Mouse (Mus musculus) kidney, embryonic 16.5 days (tissue): ENCODE measurements around the gene Syne3. TPM values are rescaled to one million over a fixed set of nuclear protein-coding genes. Genes with fewer than 3 reads are reported as not detected.

ENCODE experiments used
- ATAC-seq: fragments of 200-750 bp; cut with Nextera tagmentation; 2 replicates; pipeline ENCODE4 v1.8.0; 2017; ENCODE audit warnings: moderate TSS enrichment; ENCODE audit not compliant: low FRiP score, low TSS enrichment
- H3K27ac ChIP-seq: fragments of 300-500 bp; sonication (generic); 2 replicates; pipeline ENCODE4 v1.5.1; 2014; ENCODE audit warnings: low read length
- H3K27me3 ChIP-seq: fragments of 300-500 bp; sonication (generic); 2 replicates; pipeline ENCODE4 v1.6.1; 2014; ENCODE audit warnings: low read length, control low read depth, mixed read lengths; ENCODE audit not compliant: insufficient read depth
- H3K36me3 ChIP-seq: fragments of 300-500 bp; sonication (generic); 2 replicates; pipeline ENCODE4 v1.6.1; 2014; ENCODE audit warnings: low read length, control low read depth, mixed read lengths; ENCODE audit not compliant: insufficient read depth
- H3K4me1 ChIP-seq: fragments of 300-500 bp; sonication (generic); 2 replicates; pipeline ENCODE4 v1.6.1; 2014; ENCODE audit warnings: low read length, control low read depth, mixed read lengths; ENCODE audit not compliant: insufficient read depth
- H3K4me2 ChIP-seq: fragments of 300-500 bp; sonication (generic); replicated peaks from 2 replicates; pipeline ENCODE4 v1.6.1; 2014; ENCODE audit warnings: low read depth, low read length
- H3K4me3 ChIP-seq: fragments of 300-500 bp; sonication (generic); 2 replicates; pipeline ENCODE4 v1.5.1; 2014; ENCODE audit warnings: mild to moderate bottlenecking, low read length
- H3K9ac ChIP-seq: fragments of 300-500 bp; sonication (generic); replicated peaks from 2 replicates; pipeline ENCODE4 v1.6.1; 2014; ENCODE audit warnings: low read length
- H3K9me3 ChIP-seq: fragments of 300-500 bp; sonication (generic); 2 replicates; pipeline ENCODE4 v1.6.1; 2016; ENCODE audit warnings: low read length, control low read depth
- WGBS: fragments of 180-500 bp; shearing (Covaris S2); extraction: QIAGEN DNeasy Blood & Tissue Kit; methylation state at CpG from one replicate; pipeline ENCODE4 v1.1.7; 2014; 5-methylcytosine and 5-hydroxymethylcytosine counted together
- polyA plus RNA-seq: library from polyadenylated mRNA; unstranded; fragments of >200 nt; fragmentation: Nextera tagmentation; extraction: Ambion mirVana; gene quantifications from 2 replicates; pipeline ENCODE4 v1.2.1, GENCODE M21; 2015

Gene Syne3
- polyA plus RNA-seq, 1 experiment from 2014 or later, result 0.51 TPM

DNA sequence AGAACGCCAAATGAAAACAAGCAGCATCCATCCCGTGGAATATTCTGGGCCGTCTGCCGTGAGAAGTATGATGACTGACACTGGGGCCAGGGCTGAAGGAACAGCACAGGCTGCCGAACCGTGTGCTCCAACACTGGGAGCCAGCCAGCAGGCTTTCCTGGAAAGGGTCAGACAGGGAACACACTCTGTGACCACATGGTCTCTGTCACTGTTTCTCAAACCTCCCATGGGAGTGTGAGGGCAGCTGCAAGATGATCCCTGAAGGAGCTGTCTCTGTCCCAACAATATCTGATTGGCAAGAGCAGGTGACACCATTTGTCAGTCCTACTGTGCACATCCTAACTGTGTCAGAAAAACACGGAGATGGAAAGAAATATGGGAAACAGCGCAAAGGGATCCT is 16.8 kb downstream of the Syne3 start:
- no peak for ATAC-seq
- H3K4me1 ChIP-seq, result no peaks in the 10 kb centered on the region
- 50% methylated on average over 8 of the region's 8 CpGs for WGBS

DNA sequence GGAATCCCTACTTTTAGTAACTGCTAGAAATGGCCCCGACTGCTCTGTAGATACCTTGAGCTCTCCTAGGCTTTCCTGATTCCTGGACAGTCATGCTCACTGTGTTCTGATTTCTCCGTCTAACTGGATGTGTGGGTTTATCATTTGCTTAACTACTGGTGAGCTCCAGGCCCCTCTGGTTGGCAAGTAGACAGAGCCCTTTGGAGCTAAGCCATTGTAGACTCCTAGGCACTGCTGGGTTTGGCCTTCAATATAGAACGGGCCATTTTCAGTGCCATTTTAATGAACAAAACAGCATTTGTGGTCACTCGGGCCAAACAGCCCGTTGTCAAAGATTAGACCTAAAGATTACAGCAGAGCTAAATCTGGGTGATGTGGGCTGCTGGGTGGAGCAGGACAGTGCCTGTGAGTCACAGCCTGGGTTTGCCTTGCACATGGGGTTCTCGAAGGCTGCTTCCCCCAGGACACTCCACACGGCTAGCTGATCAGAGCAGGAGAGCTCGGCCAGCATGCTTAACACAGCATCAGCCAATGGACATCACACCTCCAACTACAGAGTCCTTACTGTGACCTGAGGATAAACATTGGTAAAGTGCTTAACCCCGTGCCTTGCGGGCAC is 17.4 kb downstream of the Syne3 start:
- ATAC-seq, result no peak
- 81% methylated on average over 10 of the region's 10 CpGs for WGBS

More for the DNA sequence above, 16.8 kb downstream of the Syne3 start:
- no peak overlapping the region for H3K4me3 ChIP-seq
- H3K9ac ChIP-seq, result no peak overlapping the region
- no peaks in the 10 kb centered on the region for H3K27me3 ChIP-seq
- H3K27ac ChIP-seq, result no peak overlapping the region
- no peak overlapping the region for H3K4me2 ChIP-seq
- H3K9me3 ChIP-seq, result no peaks in the 10 kb centered on the region
- H3K36me3 ChIP-seq, result no peaks in the 10 kb centered on the region

DNA sequence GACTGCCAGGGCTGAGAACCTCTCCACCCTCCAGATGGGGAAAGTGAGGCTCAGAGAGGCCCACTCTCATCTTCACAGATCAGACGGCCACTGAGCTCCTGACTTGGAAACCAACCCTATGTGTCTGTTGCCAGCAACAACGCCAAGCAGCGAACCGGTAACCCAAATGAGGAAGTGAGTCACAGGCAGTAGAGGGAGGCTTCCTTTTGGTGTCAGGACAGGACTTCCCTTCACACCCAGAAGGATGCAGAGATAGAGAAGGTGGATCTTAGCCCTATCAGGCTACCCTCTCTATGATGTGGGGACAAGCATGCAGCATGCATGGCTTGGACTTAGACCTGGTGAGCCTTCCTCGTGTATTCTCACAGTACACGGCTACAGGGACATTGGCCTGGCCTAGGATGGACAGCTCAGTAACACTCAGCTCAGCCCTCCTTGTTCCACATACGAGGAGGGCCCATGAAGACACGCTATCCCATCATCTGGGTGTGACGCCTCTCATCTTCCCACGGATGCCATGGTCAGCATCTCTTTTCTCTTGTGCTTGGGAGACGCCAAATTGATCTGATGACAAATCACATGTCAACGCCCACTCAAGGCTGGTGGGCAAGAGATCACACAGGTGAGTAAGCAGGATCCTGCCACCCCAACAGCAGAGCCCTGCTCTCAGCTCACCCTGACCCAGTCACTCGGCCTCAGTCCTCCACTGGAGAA is 18.7 kb downstream of the Syne3 start:
- Histone ChIP-seq H3K9me3 (no peaks in the 10 kb centered on the region), H3K4me3 (no peak overlapping the region), H3K27ac (no peak overlapping the region), H3K27me3 (no peaks in the 10 kb centered on the region), H3K4me1 (no peaks in the 10 kb centered on the region), H3K4me2 (no peak overlapping the region), H3K9ac (no peak overlapping the region), H3K36me3 (no peaks in the 10 kb centered on the region)
- ATAC-seq, result no peak
- WGBS, result 78% methylated on average over 13 of the region's 13 CpGs

More for the DNA sequence above, 17.4 kb downstream of the Syne3 start:
- no peaks in the 10 kb centered on the region for H3K27me3 ChIP-seq
- H3K9me3 ChIP-seq, result no peaks in the 10 kb centered on the region
- H3K4me3 ChIP-seq, result no peak overlapping the region
- no peak overlapping the region for H3K4me2 ChIP-seq
- no peak overlapping the region for H3K9ac ChIP-seq
- H3K27ac ChIP-seq, result no peak overlapping the region
- H3K4me1 ChIP-seq, result no peaks in the 10 kb centered on the region
- H3K36me3 ChIP-seq, result no peaks in the 10 kb centered on the region

DNA sequence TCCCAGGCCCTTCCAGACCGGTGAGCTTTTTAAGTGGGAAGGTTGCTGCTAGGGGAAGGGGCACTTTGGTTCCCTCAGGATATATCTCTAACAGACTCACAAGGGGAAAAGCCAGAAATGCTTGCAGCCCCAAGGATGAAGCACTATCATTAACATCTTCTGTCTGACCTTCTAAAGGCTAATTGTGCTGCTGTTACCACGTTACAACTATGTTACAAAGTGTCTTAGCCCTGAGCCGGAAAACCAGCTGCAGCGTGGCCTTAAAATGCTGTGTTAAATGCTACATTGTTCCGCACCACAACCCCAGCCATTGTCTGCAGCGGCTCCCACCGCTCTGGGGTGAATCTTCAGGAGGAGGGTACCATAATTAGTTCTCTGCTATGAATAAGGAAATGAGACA is 21.7 kb downstream of the Syne3 start:
- WGBS, result 66% methylated on average over 7 of the region's 7 CpGs

DNA sequence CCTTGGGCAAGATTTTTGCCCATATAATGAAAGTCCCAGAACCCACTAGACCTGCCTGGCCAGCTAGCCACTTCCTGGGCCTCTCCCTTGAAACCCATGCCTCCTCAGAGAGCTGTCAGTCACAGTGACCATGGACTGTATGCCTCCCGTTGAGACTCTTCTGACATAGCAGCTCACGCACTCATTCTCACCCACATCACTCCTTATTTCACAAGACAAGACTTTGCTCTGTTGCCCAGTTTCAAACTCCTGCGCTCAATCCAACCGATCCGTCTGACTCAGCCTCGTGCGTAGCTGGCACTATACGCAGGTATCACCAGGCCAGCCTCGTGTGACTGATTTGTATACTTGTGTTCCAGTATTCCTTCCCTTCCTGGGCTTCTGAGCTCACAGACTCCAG is 22.8 kb downstream of the Syne3 start:
- ATAC-seq, result no peak
- 0 out of 2 replicates have a peak, but pooled peaks cover 4% of the 10 kb centered on the region for H3K9me3 ChIP-seq
- WGBS, result 92% methylated on average over 9 of the region's 9 CpGs
- H3K9ac ChIP-seq, result no peak overlapping the region
- no peaks in the 10 kb centered on the region for H3K36me3 ChIP-seq
- H3K4me3 ChIP-seq, result no peak overlapping the region
- H3K27ac ChIP-seq, result no peak overlapping the region
- H3K4me1 ChIP-seq, result peaks cover 12% of the 10 kb centered on the region
- H3K27me3 ChIP-seq, result no peaks in the 10 kb centered on the region
- H3K4me2 ChIP-seq, result no peak overlapping the region

More for the DNA sequence above, 21.7 kb downstream of the Syne3 start:
- Histone ChIP-seq H3K27me3 (no peaks in the 10 kb centered on the region), H3K4me2 (no peak overlapping the region), H3K36me3 (no peaks in the 10 kb centered on the region), H3K4me3 (no peak overlapping the region), H3K9ac (no peak overlapping the region), H3K9me3 (0 out of 2 replicates have a peak, but pooled peaks cover 4% of the 10 kb centered on the region), H3K27ac (no peak overlapping the region), H3K4me1 (peaks cover 11% of the 10 kb centered on the region)
- no peak for ATAC-seq

DNA sequence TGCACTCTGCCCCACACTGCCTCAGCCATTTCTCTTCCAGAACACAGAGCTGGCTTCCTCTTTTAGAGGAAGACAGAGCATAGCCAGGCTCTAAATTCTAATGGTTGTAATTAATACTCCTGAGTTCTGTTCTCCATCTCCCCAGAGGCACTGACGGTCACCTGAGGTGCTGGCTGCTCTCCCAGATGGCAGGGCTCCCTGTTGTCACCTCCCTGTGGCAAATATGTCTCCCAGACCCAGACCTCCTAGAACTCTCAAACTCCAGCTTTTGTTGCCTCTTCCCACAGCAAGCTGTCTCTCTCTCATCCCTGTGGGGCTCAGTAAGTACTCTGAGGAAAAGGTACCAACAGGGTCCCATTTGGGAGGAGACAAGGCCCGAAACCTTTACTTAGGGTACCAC is 23.6 kb downstream of the Syne3 start:
- 0 out of 2 replicates have a peak, but pooled peaks cover 4% of the 10 kb centered on the region for H3K9me3 ChIP-seq
- H3K27ac ChIP-seq, result no peak overlapping the region
- H3K4me1 ChIP-seq, result peaks cover 12% of the 10 kb centered on the region
- H3K36me3 ChIP-seq, result no peaks in the 10 kb centered on the region
- H3K4me3 ChIP-seq, result no peak overlapping the region
- WGBS, result 85% methylated on average over 2 of the region's 2 CpGs
- no peak for ATAC-seq
- H3K4me2 ChIP-seq, result no peak overlapping the region
- H3K9ac ChIP-seq, result no peak overlapping the region
- no peaks in the 10 kb centered on the region for H3K27me3 ChIP-seq

DNA sequence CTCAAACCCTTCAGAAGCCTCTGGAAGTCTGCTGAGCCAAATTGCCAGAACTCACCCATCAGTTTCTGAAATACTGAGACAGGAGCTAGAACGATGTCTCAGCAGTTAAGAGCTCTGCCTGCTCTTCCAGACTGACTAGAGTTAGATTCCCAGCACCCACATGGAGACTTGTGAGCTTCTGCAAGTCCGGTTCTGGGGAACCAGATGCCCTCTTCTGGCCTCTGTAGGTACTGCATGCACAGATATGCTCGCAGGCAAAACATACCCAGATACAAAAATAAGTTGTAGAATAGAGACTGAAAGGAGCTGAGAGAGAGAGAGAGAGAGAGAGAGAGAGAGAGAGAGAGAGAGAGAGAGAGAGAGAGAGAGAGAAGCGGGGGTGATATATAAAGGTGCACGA is 24.5 kb downstream of the Syne3 start:
- 87% methylated on average over 5 of the region's 5 CpGs for WGBS

DNA sequence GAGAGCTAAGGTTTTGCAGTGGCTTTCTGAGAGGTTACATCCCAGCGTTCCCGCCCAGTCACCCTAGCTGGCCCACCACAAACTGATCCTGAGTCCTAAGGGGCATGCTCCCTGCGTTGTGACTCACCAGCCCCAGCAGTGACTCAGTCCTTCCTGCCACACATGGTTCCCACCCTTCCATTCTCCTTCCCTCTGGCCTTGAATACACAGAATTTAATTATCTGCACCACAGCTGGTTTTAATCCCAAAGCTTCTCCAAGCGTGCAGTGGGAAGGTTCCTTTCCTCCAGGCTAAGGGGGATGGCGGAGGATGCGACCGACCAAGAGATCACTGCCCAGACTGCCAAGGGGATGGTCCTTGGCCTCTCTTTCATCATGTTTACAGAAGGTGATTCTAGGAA is 26.1 kb downstream of the Syne3 start:
- Histone ChIP-seq H3K27me3 (no peaks in the 10 kb centered on the region), H3K9ac (no peak overlapping the region), H3K4me1 (peaks cover 21% of the 10 kb centered on the region), H3K4me3 (no peak overlapping the region), H3K27ac (peak overlapping the region; percentile 35), H3K4me2 (no peak overlapping the region), H3K36me3 (no peaks in the 10 kb centered on the region), H3K9me3 (0 out of 2 replicates have a peak, but pooled peaks cover 4% of the 10 kb centered on the region)
- WGBS, result 28% methylated on average over 7 of the region's 7 CpGs
- peak; percentile 26; the same call in 1 of the 2 replicates for ATAC-seq

More for the DNA sequence above, 24.5 kb downstream of the Syne3 start:
- 0 out of 2 replicates have a peak, but pooled peaks cover 4% of the 10 kb centered on the region for H3K9me3 ChIP-seq
- no peak overlapping the region for H3K4me2 ChIP-seq
- H3K27ac ChIP-seq, result no peak overlapping the region
- ATAC-seq, result no peak
- H3K9ac ChIP-seq, result no peak overlapping the region
- no peak overlapping the region for H3K4me3 ChIP-seq
- H3K4me1 ChIP-seq, result peaks cover 12% of the 10 kb centered on the region
- H3K36me3 ChIP-seq, result no peaks in the 10 kb centered on the region
- H3K27me3 ChIP-seq, result no peaks in the 10 kb centered on the region

DNA sequence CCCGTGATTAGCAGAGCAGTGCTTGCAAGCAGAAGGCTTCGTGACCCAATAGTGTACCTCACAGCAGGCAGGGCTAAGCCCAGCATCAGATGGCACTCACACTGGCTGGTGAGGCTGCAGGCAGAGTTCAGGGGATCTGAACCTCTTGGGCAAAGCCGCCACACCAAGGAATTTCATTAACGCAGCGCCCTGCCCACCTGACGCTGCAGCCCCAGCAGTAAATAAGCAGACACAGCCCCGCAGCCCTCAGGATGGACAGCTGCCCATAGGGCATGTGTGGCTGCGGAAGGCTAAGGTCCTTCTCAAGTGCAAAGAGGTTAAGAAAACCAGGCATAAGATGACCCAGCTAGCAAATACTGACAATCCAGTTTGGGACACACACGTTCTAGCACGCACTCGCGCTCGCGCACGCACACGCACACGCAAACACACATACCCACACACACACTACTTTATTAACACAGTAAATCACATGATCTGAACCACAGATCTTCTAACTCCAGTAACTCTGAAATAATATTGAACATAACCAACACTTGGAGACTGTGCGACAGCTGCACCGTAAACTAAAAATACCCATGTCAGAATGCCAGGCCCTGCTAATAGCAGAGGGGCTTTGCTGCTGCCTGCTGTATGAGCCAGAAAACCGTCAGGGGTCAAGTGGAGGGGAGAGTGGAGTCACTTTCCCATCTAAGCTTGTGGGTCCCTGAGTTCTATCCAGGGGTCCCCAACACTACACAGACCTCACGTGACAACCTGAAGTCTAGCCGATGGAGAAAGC is 30.5 kb downstream of the Syne3 start:
- peak overlapping the region; percentile 3; the same call in 1 of the 2 replicates for H3K4me2 ChIP-seq

More for the DNA sequence above, 30.5 kb downstream of the Syne3 start:
- H3K4me1 ChIP-seq, result peaks cover 31% of the 10 kb centered on the region
- WGBS, result 61% methylated on average over 22 of the region's 22 CpGs
- no peak overlapping the region for H3K9ac ChIP-seq
- no peaks in the 10 kb centered on the region for H3K27me3 ChIP-seq
- 0 out of 2 replicates have a peak, but pooled peaks have one; percentile 10 for ATAC-seq
- no peak overlapping the region for H3K4me3 ChIP-seq
- H3K9me3 ChIP-seq, result no peaks in the 10 kb centered on the region
- peak overlapping the region; percentile 59 for H3K27ac ChIP-seq
- H3K36me3 ChIP-seq, result no peaks in the 10 kb centered on the region
